Mouse (Mus musculus): Measurements from ENCODE around the gene Tmem107.

The Tmem107 gene

GRCm38 (mm10) chr11:69104487-69104886 is 33.9 kb downstream of the Tmem107 start:
- in situ Hi-C loops (cut with MboI, MseI), result loop anchor here (25.0 kb wide), 1 partner anchor 1133 kb away; the partner anchor contains the start of genes 0610010K14Rik, Bcl6b, Gm21988 and Rnasek

- in situ Hi-C loops (cut with MboI, MseI), result loop anchor here (25.0 kb wide), 1 partner anchor 1132 kb away; the partner anchor contains the start of genes 0610010K14Rik, Bcl6b, Gm21988 and Rnasek
Measured at GRCm38 (mm10) chr11:69105227-69105626, 34.6 kb downstream of the Tmem107 start.

- in situ Hi-C loops (cut with MboI, MseI), result loop anchor here (25.0 kb wide), 1 partner anchor 1132 kb away; the partner anchor contains the start of genes 0610010K14Rik, Bcl6b, Gm21988 and Rnasek
Measured at GRCm38 (mm10) chr11:69105796-69106195, 35.2 kb downstream of the Tmem107 start.

GRCm38 (mm10) chr11:69106299-69106698 is 35.7 kb downstream of the Tmem107 start:
- in situ Hi-C loops (cut with MboI, MseI), result loop anchor here (25.0 kb wide), 1 partner anchor 1131 kb away; the partner anchor contains the start of genes 0610010K14Rik, Bcl6b, Gm21988 and Rnasek

GRCm38 (mm10) chr11:69106842-69107241 is 36.2 kb downstream of the Tmem107 start:
- in situ Hi-C loops (cut with MboI, MseI), result loop anchor here (25.0 kb wide), 1 partner anchor 1130 kb away; the partner anchor contains the start of genes 0610010K14Rik, Bcl6b, Gm21988 and Rnasek

GRCm38 (mm10) chr11:69107676-69108075 is 37.1 kb downstream of the Tmem107 start:
- in situ Hi-C loops (cut with MboI, MseI), result loop anchor here (25.0 kb wide), 1 partner anchor 1130 kb away; the partner anchor contains the start of genes 0610010K14Rik, Bcl6b, Gm21988 and Rnasek

GRCm38 (mm10) chr11:69108223-69108622 is 37.6 kb downstream of the Tmem107 start:
- in situ Hi-C loops (cut with MboI, MseI), result loop anchor here (25.0 kb wide), 1 partner anchor 1129 kb away; the partner anchor contains the start of genes 0610010K14Rik, Bcl6b, Gm21988 and Rnasek

- in situ Hi-C loops (cut with MboI, MseI), result loop anchor here (25.0 kb wide), 1 partner anchor 1128 kb away; the partner anchor contains the start of genes 0610010K14Rik, Bcl6b, Gm21988 and Rnasek
Measured at GRCm38 (mm10) chr11:69109032-69109900, 38.7 kb downstream of the Tmem107 start.

- in situ Hi-C loops (cut with MboI, MseI), result loop anchor here (25.0 kb wide), 1 partner anchor 1127 kb away; the partner anchor contains the start of genes 0610010K14Rik, Bcl6b, Gm21988 and Rnasek
Measured at GRCm38 (mm10) chr11:69110319-69111046, 39.9 kb downstream of the Tmem107 start.

- in situ Hi-C loops (cut with MboI, MseI), result loop anchor here (25.0 kb wide), 1 partner anchor 1126 kb away; the partner anchor contains the start of genes 0610010K14Rik, Bcl6b, Gm21988 and Rnasek
Measured at GRCm38 (mm10) chr11:69111051-69111810, 40.6 kb downstream of the Tmem107 start.

- in situ Hi-C loops (cut with MboI, MseI), result loop anchor here (25.0 kb wide), 1 partner anchor 1125 kb away; the partner anchor contains the start of genes 0610010K14Rik, Bcl6b, Gm21988 and Rnasek
Measured at GRCm38 (mm10) chr11:69111865-69112264, 41.3 kb downstream of the Tmem107 start.

GRCm38 (mm10) chr11:69114018-69114417 is 43.4 kb downstream of the Tmem107 start:
- in situ Hi-C loops (cut with MboI, MseI), result loop anchor here (25.0 kb wide), 1 partner anchor 1123 kb away; the partner anchor contains the start of genes 0610010K14Rik, Bcl6b, Gm21988 and Rnasek

GRCm38 (mm10) chr11:69114621-69115020 is 44.0 kb downstream of the Tmem107 start:
- in situ Hi-C loops (cut with MboI, MseI), result loop anchor here (25.0 kb wide), 1 partner anchor 1123 kb away; the partner anchor contains the start of genes 0610010K14Rik, Bcl6b, Gm21988 and Rnasek

- in situ Hi-C loops (cut with MboI, MseI), result loop anchor here (25.0 kb wide), 1 partner anchor 1120 kb away; the partner anchor contains the start of genes 0610010K14Rik, Bcl6b, Gm21988 and Rnasek
Measured at GRCm38 (mm10) chr11:69116843-69117242, 46.2 kb downstream of the Tmem107 start.

GRCm38 (mm10) chr11:69117737-69118695 is 47.4 kb downstream of the Tmem107 start:
- in situ Hi-C loops (cut with MboI, MseI), result loop anchor here (25.0 kb wide), 1 partner anchor 1119 kb away; the partner anchor contains the start of genes 0610010K14Rik, Bcl6b, Gm21988 and Rnasek

- in situ Hi-C loops (cut with MboI, MseI), result loop anchor here (25.0 kb wide), 1 partner anchor 1119 kb away; the partner anchor contains the start of genes 0610010K14Rik, Bcl6b, Gm21988 and Rnasek
Measured at GRCm38 (mm10) chr11:69118765-69119164, 48.2 kb downstream of the Tmem107 start.

- in situ Hi-C loops (cut with MboI, MseI), result loop anchor here (5.0 to 25.0 kb wide), 3 partner anchors 57 to 1118 kb away; partner anchors contain the start of genes 0610010K14Rik, Bcl6b, Gm21988 and Rnasek
Measured at GRCm38 (mm10) chr11:69119446-69120155, 49.0 kb downstream of the Tmem107 start.

Measured in T-helper 1 cell (primary cell).